34 mouse cellular contexts compared by ENCODE assay signal in genomic region chr6:64862901-64863300, GRCm38 (mm10).
"Had no signal": no experiment of that assay in that cellular context is flagged by ENCODE, and none has a peak within 500 bp of the region (broad histone marks: within the 10 kb centered on the region; RNA-seq: fewer than 3 reads in every experiment).

No protein-coding gene starts in this region.

- H3K4me1 ChIP-seq: heart, embryonic 10.5 days; heart, embryonic 12.5 days; heart, embryonic 13.5 days; heart, embryonic 15.5 days; hindbrain, embryonic 12.5 days; hindbrain, embryonic 13.5 days; hindbrain, embryonic 15.5 days; kidney, embryonic 15.5 days had no signal

- H3K9ac ChIP-seq: heart, embryonic 12.5 days; heart, embryonic 13.5 days; heart, embryonic 15.5 days; hindbrain, embryonic 12.5 days; hindbrain, embryonic 13.5 days; hindbrain, embryonic 14.5 days; hindbrain, embryonic 15.5 days; kidney, embryonic 15.5 days had no signal

- H3K9me3 ChIP-seq: heart, embryonic 10.5 days; heart, embryonic 12.5 days; heart, embryonic 13.5 days; heart, embryonic 15.5 days; hindbrain, embryonic 12.5 days; hindbrain, embryonic 13.5 days; hindbrain, embryonic 15.5 days; kidney, embryonic 15.5 days had no signal

- H3K4me2 ChIP-seq: heart, embryonic 11.5 days; heart, embryonic 12.5 days; heart, embryonic 13.5 days; heart, embryonic 15.5 days; hindbrain, embryonic 12.5 days; hindbrain, embryonic 13.5 days; hindbrain, embryonic 14.5 days; hindbrain, embryonic 15.5 days; kidney, embryonic 15.5 days had no signal

- H3K27ac ChIP-seq: heart, adult 2 months; heart, embryonic 10.5 days; heart, embryonic 13.5 days; heart, embryonic 15.5 days; hindbrain, embryonic 12.5 days; hindbrain, embryonic 13.5 days; hindbrain, embryonic 14.5 days; hindbrain, embryonic 15.5 days; hindbrain, postnatal 0 days; kidney, embryonic 15.5 days; kidney, postnatal 0 days; layer of hippocampus, adult 2 months; left cerebral cortex, adult 2 months had no signal

- ATAC-seq: hindbrain, embryonic 16.5 days; hindbrain, postnatal 0 days; inflammation-experienced regulatory T-cells, adult 6 months had no signal

- H3K27me3 ChIP-seq: heart, embryonic 12.5 days; heart, embryonic 13.5 days; heart, embryonic 15.5 days; hindbrain, embryonic 12.5 days; hindbrain, embryonic 13.5 days; hindbrain, embryonic 15.5 days; kidney, embryonic 15.5 days had no signal

- DNase-seq: heart, adult 18-20 months; heart, adult 2 months; heart, postnatal 10 days; heart, postnatal 14 days; heart, postnatal 36 days; heart, postnatal 4 days; kidney, adult 11 months; kidney, adult 18-20 months; kidney, adult 2 months; kidney, adult 8-10 months; kidney, adult 9 months; kidney, postnatal 10 days; kidney, postnatal 14 days; kidney, postnatal 25 days; kidney, postnatal 36 days; kidney, postnatal 4 days; layer of hippocampus, adult 9-11 months; layer of hippocampus, postnatal 36 days had no signal

- H3K4me3 ChIP-seq: heart, adult 2 months; heart, embryonic 10.5 days; heart, embryonic 12.5 days; heart, embryonic 13.5 days; heart, embryonic 15.5 days; hindbrain, embryonic 12.5 days; hindbrain, embryonic 13.5 days; hindbrain, embryonic 15.5 days; kidney, embryonic 15.5 days; layer of hippocampus, adult 2 months; left cerebral cortex, adult 2 months had no signal

- H3K36me3 ChIP-seq: heart, embryonic 10.5 days; heart, embryonic 12.5 days; heart, embryonic 13.5 days; heart, embryonic 15.5 days; hindbrain, embryonic 12.5 days; hindbrain, embryonic 13.5 days; hindbrain, embryonic 15.5 days; kidney, embryonic 15.5 days had no signal
